Mouse (Mus musculus) lung, embryonic 16.5 days (tissue): ENCODE measurements around the gene Tada1. TPM values are rescaled to one million over a fixed set of nuclear protein-coding genes. Genes with fewer than 3 reads are reported as not detected.

Experiments used
- ATAC-seq: fragments of 200-750 bp; cut with Nextera tagmentation; 2 replicates; pipeline ENCODE4 v1.8.0; 2017; ENCODE audit warnings: low read depth, mild to moderate bottlenecking, moderate library complexity
- H3K27ac ChIP-seq: fragments of 300-500 bp; sonication (generic); 2 replicates; pipeline ENCODE4 v1.5.1; 2014; ENCODE audit warnings: mild to moderate bottlenecking, control low read depth, low read length
- H3K27me3 ChIP-seq: fragments of 300-500 bp; sonication (generic); 2 replicates; pipeline ENCODE4 v1.6.1; 2014; ENCODE audit warnings: low read depth, low read length, mixed read lengths; ENCODE audit not compliant: control insufficient read depth, insufficient read depth
- H3K36me3 ChIP-seq: fragments of 300-500 bp; sonication (generic); 2 replicates; pipeline ENCODE4 v1.6.1; 2014; ENCODE audit warnings: low read length; ENCODE audit not compliant: control insufficient read depth, insufficient read depth
- H3K4me1 ChIP-seq: fragments of 300-500 bp; sonication (generic); replicated peaks from 2 replicates; pipeline ENCODE4 v1.6.1; 2014; ENCODE audit warnings: low read length, mixed read lengths; ENCODE audit not compliant: control insufficient read depth, insufficient read depth
- H3K4me2 ChIP-seq: fragments of 300-500 bp; sonication (generic); 2 replicates; pipeline ENCODE4 v1.6.1; 2014; ENCODE audit warnings: low read depth, low read length, control low read depth
- H3K4me3 ChIP-seq: fragments of 300-500 bp; sonication (generic); 2 replicates; pipeline ENCODE4 v1.5.1; 2014; ENCODE audit warnings: mild to moderate bottlenecking, low read length, control low read depth
- H3K9ac ChIP-seq: fragments of 300-500 bp; sonication (generic); 2 replicates; pipeline ENCODE4 v1.6.1; 2014; ENCODE audit warnings: low read length, control low read depth
- H3K9me3 ChIP-seq: fragments of 300-500 bp; sonication (generic); 2 replicates; pipeline ENCODE4 v1.6.1; 2016; ENCODE audit warnings: low read length; ENCODE audit not compliant: control insufficient read depth
- WGBS: fragments of 180-500 bp; shearing (Covaris S2); extraction: QIAGEN DNeasy Blood & Tissue Kit; methylation state at CpG from one replicate; pipeline ENCODE4 v1.1.7; 2014; 5-methylcytosine and 5-hydroxymethylcytosine counted together
- polyA plus RNA-seq: library from polyadenylated mRNA; unstranded; fragments of >200 nt; fragmentation: Nextera tagmentation; extraction: Ambion mirVana; gene quantifications from 2 replicates; pipeline ENCODE4 v1.2.1, GENCODE M21; 2015

Tada1 gene
- polyA plus RNA-seq, 1 experiment from 2014 or later = 57.1 TPM

DNA sequence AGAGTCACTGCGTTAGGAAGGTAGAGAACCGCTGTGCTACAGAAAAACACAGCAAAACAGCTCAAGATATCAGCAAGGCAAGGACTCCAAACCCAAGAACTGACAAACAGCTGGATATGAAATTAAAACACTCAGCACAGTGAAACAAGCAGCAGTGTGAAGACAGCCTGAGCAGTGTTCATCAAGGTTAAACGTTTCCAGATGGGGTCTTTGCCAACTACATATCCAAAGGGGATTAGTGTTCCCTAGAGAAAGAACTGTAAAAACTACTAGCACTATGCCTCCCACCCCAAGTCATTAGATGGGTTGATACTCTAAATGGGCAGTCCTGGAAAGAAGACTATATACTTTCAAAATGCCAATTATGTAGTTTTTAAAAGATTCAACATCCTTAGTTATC is 29.6 kb upstream of the Tada1 start:
- 76% methylated on average over 3 of the region's 3 CpGs for WGBS
- no peak for ATAC-seq
- Histone ChIP-seq H3K9me3 (no peaks in the 10 kb centered on the region), H3K27me3 (no peaks in the 10 kb centered on the region), H3K36me3 (no peaks in the 10 kb centered on the region), H3K9ac (no peak overlapping the region), H3K4me3 (no peak overlapping the region), H3K4me2 (no peak overlapping the region), H3K4me1 (no peaks in the 10 kb centered on the region), H3K27ac (no peak overlapping the region)

DNA sequence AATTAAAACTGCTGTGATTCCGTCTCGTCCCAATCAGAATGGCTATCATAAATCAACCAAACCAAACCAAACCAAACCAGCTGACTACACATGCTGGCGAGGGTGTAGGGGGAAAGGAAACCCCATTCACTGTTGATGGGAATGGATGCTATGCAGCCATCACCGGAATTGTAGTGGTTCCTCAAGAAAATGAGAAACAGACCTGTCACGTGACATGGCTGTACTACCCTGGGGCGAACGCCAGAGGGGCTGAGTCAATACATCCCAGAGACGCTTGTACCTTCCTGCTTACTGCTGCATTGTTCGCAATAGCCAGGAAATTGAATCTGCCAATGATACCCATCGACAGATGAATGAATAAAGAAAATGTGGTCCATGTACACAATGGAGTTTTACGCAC is 29.1 kb upstream of the Tada1 start:
- H3K4me2 ChIP-seq = no peak overlapping the region
- H3K27me3 ChIP-seq = no peaks in the 10 kb centered on the region
- H3K4me1 ChIP-seq = no peaks in the 10 kb centered on the region
- no peaks in the 10 kb centered on the region for H3K36me3 ChIP-seq
- H3K9ac ChIP-seq = no peak overlapping the region
- H3K9me3 ChIP-seq = no peaks in the 10 kb centered on the region
- H3K4me3 ChIP-seq = no peak overlapping the region
- WGBS = 79% methylated on average over 11 of the region's 11 CpGs
- H3K27ac ChIP-seq = no peak overlapping the region
- no peak for ATAC-seq

GRCm38 (mm10) chr1:166360157-166360855 is 18.6 kb upstream of the Tada1 start:
- no peaks in the 10 kb centered on the region for H3K27me3 ChIP-seq

GRCm38 (mm10) chr1:166360896-166361295 is 18.0 kb upstream of the Tada1 start:
- ATAC-seq = no peak
- H3K4me2 ChIP-seq = no peak overlapping the region
- H3K9me3 ChIP-seq = no peaks in the 10 kb centered on the region
- no peaks in the 10 kb centered on the region for H3K36me3 ChIP-seq
- H3K27ac ChIP-seq = no peak overlapping the region
- H3K4me3 ChIP-seq = no peak overlapping the region
- WGBS = 68% methylated on average over 5 of the region's 5 CpGs
- no peaks in the 10 kb centered on the region for H3K27me3 ChIP-seq
- H3K9ac ChIP-seq = no peak overlapping the region
- H3K4me1 ChIP-seq = no peaks in the 10 kb centered on the region

More at GRCm38 (mm10) chr1:166360157-166360855, 18.6 kb upstream of the Tada1 start:
- H3K27ac ChIP-seq = no peak overlapping the region
- peak; percentile 83 for ATAC-seq
- WGBS = 18% methylated on average over 14 of the region's 14 CpGs
- H3K4me2 ChIP-seq = no peak overlapping the region
- H3K9me3 ChIP-seq = no peaks in the 10 kb centered on the region
- no peak overlapping the region for H3K9ac ChIP-seq
- no peaks in the 10 kb centered on the region for H3K4me1 ChIP-seq
- no peaks in the 10 kb centered on the region for H3K36me3 ChIP-seq
- H3K4me3 ChIP-seq = no peak overlapping the region

DNA sequence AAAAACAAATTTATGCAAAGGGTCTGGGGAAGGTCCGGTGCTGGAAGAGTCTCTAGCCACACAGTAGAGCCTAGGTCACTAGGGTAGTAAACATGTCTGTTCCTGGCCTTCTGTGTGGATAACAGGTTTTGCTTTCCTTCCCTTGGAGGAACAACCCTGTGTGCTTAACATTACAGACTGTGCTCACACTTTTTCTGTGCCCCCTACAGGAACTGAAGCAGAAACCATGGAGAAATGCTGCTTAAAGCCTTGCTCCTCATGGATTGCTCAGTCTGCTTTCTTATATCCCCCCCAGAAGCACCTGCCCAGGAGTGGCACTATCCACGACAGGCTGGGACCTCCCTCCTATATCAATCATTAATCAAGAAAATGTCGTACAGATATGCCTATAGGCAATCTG is 17.1 kb upstream of the Tada1 start:
- H3K4me2 ChIP-seq = no peak overlapping the region
- no peaks in the 10 kb centered on the region for H3K9me3 ChIP-seq
- 49% methylated on average over 3 of the region's 3 CpGs for WGBS
- no peaks in the 10 kb centered on the region for H3K36me3 ChIP-seq
- no peak overlapping the region; the same call in 1 of the 2 replicates for H3K27ac ChIP-seq
- H3K9ac ChIP-seq = no peak overlapping the region
- no peak for ATAC-seq
- H3K4me3 ChIP-seq = no peak overlapping the region
- no peaks in the 10 kb centered on the region for H3K4me1 ChIP-seq
- no peaks in the 10 kb centered on the region for H3K27me3 ChIP-seq

GRCm38 (mm10) chr1:166362659-166363058 is 16.2 kb upstream of the Tada1 start:
- no peak overlapping the region for H3K4me2 ChIP-seq
- H3K36me3 ChIP-seq = no peaks in the 10 kb centered on the region
- no peak overlapping the region for H3K9ac ChIP-seq
- no peaks in the 10 kb centered on the region for H3K4me1 ChIP-seq
- H3K9me3 ChIP-seq = no peaks in the 10 kb centered on the region
- 39% methylated on average over 3 of the region's 3 CpGs for WGBS
- ATAC-seq = peak; percentile 75
- H3K27me3 ChIP-seq = no peaks in the 10 kb centered on the region
- H3K4me3 ChIP-seq = no peak overlapping the region
- no peak overlapping the region for H3K27ac ChIP-seq

- ATAC-seq = peak; percentile 54
- Histone ChIP-seq H3K27ac (peak overlapping the region; percentile 46; the same call in 1 of the 2 replicates), H3K9ac (no peak overlapping the region), H3K27me3 (no peaks in the 10 kb centered on the region), H3K4me3 (no peak overlapping the region), H3K4me2 (no peak overlapping the region), H3K9me3 (no peaks in the 10 kb centered on the region), H3K36me3 (no peaks in the 10 kb centered on the region), H3K4me1 (no peaks in the 10 kb centered on the region)
Measured at GRCm38 (mm10) chr1:166363122-166363521, 15.8 kb upstream of the Tada1 start.

- Histone ChIP-seq H3K27ac (no peak overlapping the region), H3K9me3 (no peaks in the 10 kb centered on the region), H3K4me1 (peaks cover 12% of the 10 kb centered on the region), H3K27me3 (no peaks in the 10 kb centered on the region), H3K4me2 (no peak overlapping the region), H3K9ac (no peak overlapping the region), H3K4me3 (no peak overlapping the region), H3K36me3 (no peaks in the 10 kb centered on the region)
- 75% methylated on average over 6 of the region's 6 CpGs for WGBS
- no peak for ATAC-seq
Measured at GRCm38 (mm10) chr1:166377171-166377570, 1.7 kb upstream of the Tada1 start.

GRCm38 (mm10) chr1:166378431-166379012 is 375 bp upstream of the Tada1 start:
- H3K9me3 ChIP-seq = no peaks in the 10 kb centered on the region
- H3K9ac ChIP-seq = peak overlapping the region; percentile 72
- WGBS = 4% methylated on average over 18 of the region's 21 CpGs
- peak overlapping the region; percentile 96 for H3K4me3 ChIP-seq
- H3K27me3 ChIP-seq = no peaks in the 10 kb centered on the region
- peak; percentile 3; the same call in 1 of the 2 replicates for ATAC-seq
- H3K27ac ChIP-seq = peak overlapping the region; percentile 82
- peak overlapping the region; percentile 70 for H3K4me2 ChIP-seq
- H3K36me3 ChIP-seq = peaks cover 5% of the 10 kb centered on the region; the same call in 1 of the 2 replicates
- peaks cover 12% of the 10 kb centered on the region for H3K4me1 ChIP-seq
